8 mouse cellular contexts compared by ENCODE assay signal in the genomic region with DNA sequence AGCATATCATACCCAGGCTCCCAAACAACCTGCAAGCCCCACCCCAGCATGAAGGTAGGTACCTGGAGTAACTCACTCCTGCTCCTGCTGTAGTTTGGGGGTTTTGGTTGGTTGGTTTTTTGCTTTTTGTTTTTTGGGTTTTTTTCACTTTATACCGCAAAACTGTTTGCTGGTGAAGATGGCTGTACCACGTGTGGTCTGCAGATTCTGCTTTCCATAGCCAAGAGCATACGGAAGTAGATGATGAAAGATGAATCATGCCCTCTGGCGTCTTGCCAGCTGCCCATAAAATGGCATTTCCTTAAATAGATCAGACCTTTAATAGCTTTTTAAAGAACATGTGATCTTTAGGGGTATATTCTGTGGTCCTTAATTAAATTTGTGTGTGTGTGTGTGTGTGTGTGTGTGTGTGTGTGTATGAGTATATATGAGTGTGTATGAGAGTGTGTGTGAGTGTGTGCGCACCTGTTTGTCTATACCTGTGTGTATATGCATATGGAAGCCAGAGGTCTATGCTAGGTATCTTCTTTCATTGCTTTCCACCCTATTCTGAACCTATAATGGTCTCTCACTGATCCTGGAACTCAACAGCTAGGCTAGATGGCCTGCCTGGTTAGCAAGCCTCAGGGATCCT. TPM values are rescaled to one million over a fixed set of nuclear protein-coding genes. Genes with fewer than 3 reads are reported as not detected.
DNase-seq lines count a peak whose midpoint lies in the region; ATAC-seq and TF ChIP-seq lines count a peak whose summit lies in the region.

No protein-coding gene starts in this region.

- H3K4me1 ChIP-seq in G1E (ENCODE audit: insufficient read depth, low read depth, low read length), result peaks cover 19% of the 10 kb centered on the region
- peaks cover 4% of the 10 kb centered on the region; the same call in 1 of the 2 replicates for H3K4me1 ChIP-seq in intestine, embryonic 14.5 days (replicated peaks; ENCODE audit: control insufficient read depth, insufficient read depth, low read length)
- H3K4me1 ChIP-seq in forebrain, embryonic 14.5 days (ENCODE audit: control insufficient read depth, insufficient read depth, low read length), result peaks cover 7% of the 10 kb centered on the region

- no peaks in the 10 kb centered on the region for H3K27me3 ChIP-seq in G1E (ENCODE audit: insufficient read depth, low read length)
- H3K27me3 ChIP-seq in intestine, embryonic 14.5 days (replicated peaks; ENCODE audit: control insufficient read depth, insufficient read depth, low read length), result no peaks in the 10 kb centered on the region
- H3K27me3 ChIP-seq in forebrain, embryonic 14.5 days (replicated peaks; ENCODE audit: control insufficient read depth, insufficient read depth, low read length), result no peaks in the 10 kb centered on the region

- intact Hi-C loops in left cerebral cortex, adult 2 months (cut with DNase I), result no loop called here

- 62% methylated on average over 5 of the region's 5 CpGs for WGBS in intestine, embryonic 14.5 days
- WGBS in forebrain, embryonic 14.5 days, result 83% methylated on average over 5 of the region's 5 CpGs

- no peaks in the 10 kb centered on the region for H3K9me3 ChIP-seq in G1E (replicated peaks)
- H3K9me3 ChIP-seq in intestine, embryonic 14.5 days (ENCODE audit: control insufficient read depth, low read length), result no peaks in the 10 kb centered on the region
- H3K9me3 ChIP-seq in forebrain, embryonic 14.5 days (replicated peaks; ENCODE audit: control insufficient read depth, low read length), result no peaks in the 10 kb centered on the region

- H3K4me3 ChIP-seq in G1E (ENCODE audit: low read depth, low read length), result no peak overlapping the region
- no peak overlapping the region for H3K4me3 ChIP-seq in intestine, embryonic 14.5 days (ENCODE audit: low read depth, low read length)
- H3K4me3 ChIP-seq in forebrain, embryonic 14.5 days (ENCODE audit: low read depth, low read length), result no peak overlapping the region
- no peak overlapping the region for H3K4me3 ChIP-seq in left cerebral cortex, adult 2 months

- H3K4me2 ChIP-seq in intestine, embryonic 14.5 days (ENCODE audit: low read length), result no peak overlapping the region
- no peak overlapping the region for H3K4me2 ChIP-seq in forebrain, embryonic 14.5 days (ENCODE audit: low read length)

- no peak overlapping the region for H3K27ac ChIP-seq in intestine, embryonic 14.5 days (ENCODE audit: low read depth)
- H3K27ac ChIP-seq in forebrain, embryonic 14.5 days (ENCODE audit: low read depth, low read length), result no peak overlapping the region
- H3K27ac ChIP-seq in left cerebral cortex, adult 2 months, result no peak overlapping the region

- no peak overlapping the region for H3K9ac ChIP-seq in intestine, embryonic 14.5 days (ENCODE audit: low read length)
- H3K9ac ChIP-seq in forebrain, embryonic 14.5 days (ENCODE audit: low read length), result no peak overlapping the region

- peak; percentile 67 for DNase-seq in gastrocnemius, adult 18-20 months (ENCODE audit: low spot score)
- DNase-seq in gastrocnemius, postnatal 25 days, result no peak
- DNase-seq in G1E (ENCODE audit: low spot score), result no peak
- DNase-seq in cerebellum, postnatal 10 days, result peak; percentile 53 to 57
- peak; percentile 70 for DNase-seq in intestine, embryonic 14.5 days (ENCODE audit: low spot score)
- no peak for DNase-seq in forebrain, embryonic 14.5 days (ENCODE audit: low spot score)
- DNase-seq in left cerebral cortex, adult 2 months (ENCODE audit: extremely low spot score in 1 of 2, low spot score in 2 of 2), result no peak

- ATAC-seq in G1E (ENCODE audit: extremely low read depth, insufficient number of reproducible peaks, low FRiP score, poor library complexity, severe bottlenecking), result peak; percentile 45; the same call in 1 of the 2 replicates
- ATAC-seq in intestine, embryonic 14.5 days (replicated peaks; ENCODE audit: low FRiP score, low TSS enrichment, low read depth), result no peak; the same call in 1 of the 2 replicates
- ATAC-seq in megakaryocyte progenitor cell, adult 5-6 weeks (replicated peaks; ENCODE audit: poor library complexity), result peak; percentile 64
- ATAC-seq in forebrain, embryonic 14.5 days, result no peak

- no peak for TF ChIP-seq CTCF in G1E (IDR thresholded peaks at IDR 0.05; ENCODE audit: low read depth, low read length)
- no peak for TF ChIP-seq CTCF in left cerebral cortex, adult 2 months (IDR thresholded peaks at IDR 0.05)

- peaks cover 86% of the 10 kb centered on the region for H3K36me3 ChIP-seq in G1E (replicated peaks)
- peaks cover 43% of the 10 kb centered on the region for H3K36me3 ChIP-seq in intestine, embryonic 14.5 days (ENCODE audit: control insufficient read depth, insufficient read depth, low read length)
- H3K36me3 ChIP-seq in forebrain, embryonic 14.5 days (ENCODE audit: control insufficient read depth, insufficient read depth, low read length), result peaks cover 23% of the 10 kb centered on the region

RNA-seq across cellular contexts. Expression of a gene that starts 16.8 kb away (rescaled TPM):
- total RNA-seq in gastrocnemius, adult 18-20 months (2021), result 1 to 10 TPM in 1 of 2 experiments, under 1 TPM in 1; 0.96 to 1.6 TPM
- 1 to 10 TPM; 1.0 to 1.4 TPM for total RNA-seq in gastrocnemius, postnatal 25 days (2021)
- total RNA-seq in G1E (2014; fragmentation: Nextera tagmentation) (not detected in 2 replicates), G1E (2017) (0.06 and 0.33 TPM in 2 replicates)
- 0.03 TPM in 1 of 2 replicates, not detected in the other for polyA plus RNA-seq in G1E (2012)
- 3.0 and 4.0 TPM in 2 replicates for polyA plus RNA-seq in intestine, embryonic 14.5 days (2014; fragmentation: Nextera tagmentation; extraction: Ambion mirVana)
- total RNA-seq in megakaryocyte progenitor cell, adult 5-6 weeks (2015), result 0.91 and 0.93 TPM in 2 replicates
- 0.54 and 0.88 TPM in 2 replicates for total RNA-seq in megakaryocyte progenitor cell, adult 5-6 weeks (2017)
- polyA plus RNA-seq in forebrain, embryonic 14.5 days (2014; fragmentation: Nextera tagmentation; extraction: Ambion mirVana), result 8.8 and 12.5 TPM in 2 replicates
- total RNA-seq in left cerebral cortex, adult 2 months (2021), result 10 to 100 TPM in 1 of 2 experiments, 1 to 10 TPM in 1; 6.8 to 18.7 TPM

Comparison
In these comparisons a context has a peak if more than half of its experiments do, and no peak if none do; other contexts are left out.
1. DNase-seq: peak in gastrocnemius, adult 18-20 months (single experiment), cerebellum, postnatal 10 days (2 of 2) and intestine, embryonic 14.5 days (single experiment); none in gastrocnemius, postnatal 25 days (single experiment), G1E (single experiment), forebrain, embryonic 14.5 days (single experiment) and left cerebral cortex, adult 2 months (0 of 2).
2. ATAC-seq: peak in G1E (single experiment) and megakaryocyte progenitor cell, adult 5-6 weeks (single experiment); none in intestine, embryonic 14.5 days (single experiment) and forebrain, embryonic 14.5 days (single experiment).